Mouse (Mus musculus): ENCODE data around the gene Epha2.

Gene Epha2

GRCm38 (mm10) chr4:141301116-141301553 is at the start of gene Epha2:
TSS of gene Epha2 (plus strand) at chr4:141301240.
- in situ Hi-C loops (cut with MboI; ENCODE audit: unreplicated experiment in 2 of 2): loop anchor here in 1 of 2 experiments (5.0 kb wide), 1 partner anchor 491 kb away; the partner anchor contains the start of genes Casp9 and Dnajc16

GRCm38 (mm10) chr4:141252641-141253040 is 48.4 kb upstream of the Epha2 start:
- in situ Hi-C loops (cut with MboI; ENCODE audit: unreplicated experiment in 2 of 2): loop anchor here in 1 of 2 experiments (25.0 kb wide), 1 partner anchor 335 kb away; no protein-coding TSS in a partner anchor

GRCm38 (mm10) chr4:141254234-141254633 is 46.8 kb upstream of the Epha2 start:
- in situ Hi-C loops (cut with MboI; ENCODE audit: unreplicated experiment in 2 of 2): loop anchor here in 1 of 2 experiments (25.0 kb wide), 1 partner anchor 333 kb away; no protein-coding TSS in a partner anchor

GRCm38 (mm10) chr4:141257440-141257839 is 43.6 kb upstream of the Epha2 start:
- in situ Hi-C loops (cut with MboI; ENCODE audit: unreplicated experiment in 2 of 2): loop anchor here in 1 of 2 experiments (25.0 kb wide), 1 partner anchor 330 kb away; no protein-coding TSS in a partner anchor

GRCm38 (mm10) chr4:141259413-141259812 is 41.6 kb upstream of the Epha2 start:
- in situ Hi-C loops (cut with MboI; ENCODE audit: unreplicated experiment in 2 of 2): loop anchor here in 1 of 2 experiments (25.0 kb wide), 1 partner anchor 328 kb away; no protein-coding TSS in a partner anchor

- in situ Hi-C loops (cut with MboI; ENCODE audit: unreplicated experiment in 2 of 2): loop anchor here in 1 of 2 experiments (25.0 kb wide), 1 partner anchor 327 kb away; no protein-coding TSS in a partner anchor
Observed at GRCm38 (mm10) chr4:141260007-141260723, 40.9 kb upstream of the Epha2 start.

- in situ Hi-C loops (cut with MboI; ENCODE audit: unreplicated experiment in 2 of 2): loop anchor here in 1 of 2 experiments (25.0 kb wide), 1 partner anchor 324 kb away; no protein-coding TSS in a partner anchor
Observed at GRCm38 (mm10) chr4:141262906-141263637, 38.0 kb upstream of the Epha2 start.

GRCm38 (mm10) chr4:141265979-141266637 is 34.9 kb upstream of the Epha2 start:
- in situ Hi-C loops (cut with MboI; ENCODE audit: unreplicated experiment in 2 of 2): loop anchor here in 1 of 2 experiments (25.0 kb wide), 1 partner anchor 321 kb away; no protein-coding TSS in a partner anchor

GRCm38 (mm10) chr4:141267250-141267649 is 33.8 kb upstream of the Epha2 start:
- in situ Hi-C loops (cut with MboI; ENCODE audit: unreplicated experiment in 2 of 2): loop anchor here in 1 of 2 experiments (25.0 kb wide), 1 partner anchor 320 kb away; no protein-coding TSS in a partner anchor

- in situ Hi-C loops (cut with MboI; ENCODE audit: unreplicated experiment in 2 of 2): loop anchor here in 1 of 2 experiments (25.0 kb wide), 1 partner anchor 319 kb away; no protein-coding TSS in a partner anchor
Observed at GRCm38 (mm10) chr4:141267837-141268236, 33.2 kb upstream of the Epha2 start.

- in situ Hi-C loops (cut with MboI; ENCODE audit: unreplicated experiment in 2 of 2): loop anchor here in 1 of 2 experiments (25.0 kb wide), 1 partner anchor 319 kb away; no protein-coding TSS in a partner anchor
Observed at GRCm38 (mm10) chr4:141268350-141268749, 32.7 kb upstream of the Epha2 start.

GRCm38 (mm10) chr4:141269080-141269479 is 32.0 kb upstream of the Epha2 start:
- in situ Hi-C loops (cut with MboI; ENCODE audit: unreplicated experiment in 2 of 2): loop anchor here in 1 of 2 experiments (25.0 kb wide), 1 partner anchor 318 kb away; no protein-coding TSS in a partner anchor

- in situ Hi-C loops (cut with MboI; ENCODE audit: unreplicated experiment in 2 of 2): loop anchor here in 1 of 2 experiments (25.0 kb wide), 1 partner anchor 317 kb away; no protein-coding TSS in a partner anchor
Observed at GRCm38 (mm10) chr4:141270201-141270940, 30.7 kb upstream of the Epha2 start.

GRCm38 (mm10) chr4:141271228-141271627 is 29.8 kb upstream of the Epha2 start:
- in situ Hi-C loops (cut with MboI; ENCODE audit: unreplicated experiment in 2 of 2): loop anchor here in 1 of 2 experiments (25.0 kb wide), 1 partner anchor 316 kb away; no protein-coding TSS in a partner anchor

- in situ Hi-C loops (cut with MboI; ENCODE audit: unreplicated experiment in 2 of 2): loop anchor here in 1 of 2 experiments (25.0 kb wide), 1 partner anchor 316 kb away; no protein-coding TSS in a partner anchor
Observed at GRCm38 (mm10) chr4:141271721-141272120, 29.3 kb upstream of the Epha2 start.

GRCm38 (mm10) chr4:141272878-141273277 is 28.2 kb upstream of the Epha2 start:
- in situ Hi-C loops (cut with MboI; ENCODE audit: unreplicated experiment in 2 of 2): loop anchor here in 1 of 2 experiments (25.0 kb wide), 1 partner anchor 314 kb away; no protein-coding TSS in a partner anchor

GRCm38 (mm10) chr4:141273296-141273695 is 27.7 kb upstream of the Epha2 start:
- in situ Hi-C loops (cut with MboI; ENCODE audit: unreplicated experiment in 2 of 2): loop anchor here in 1 of 2 experiments (25.0 kb wide), 1 partner anchor 314 kb away; no protein-coding TSS in a partner anchor

GRCm38 (mm10) chr4:141274485-141275341 is 26.3 kb upstream of the Epha2 start:
- in situ Hi-C loops (cut with MboI; ENCODE audit: unreplicated experiment in 2 of 2): loop anchor here (5.0 to 25.0 kb wide), 3 partner anchors 88 to 587 kb away; no protein-coding TSS in a partner anchor
